ENCODE assay signal across 8 mouse cellular contexts in the genomic region with DNA sequence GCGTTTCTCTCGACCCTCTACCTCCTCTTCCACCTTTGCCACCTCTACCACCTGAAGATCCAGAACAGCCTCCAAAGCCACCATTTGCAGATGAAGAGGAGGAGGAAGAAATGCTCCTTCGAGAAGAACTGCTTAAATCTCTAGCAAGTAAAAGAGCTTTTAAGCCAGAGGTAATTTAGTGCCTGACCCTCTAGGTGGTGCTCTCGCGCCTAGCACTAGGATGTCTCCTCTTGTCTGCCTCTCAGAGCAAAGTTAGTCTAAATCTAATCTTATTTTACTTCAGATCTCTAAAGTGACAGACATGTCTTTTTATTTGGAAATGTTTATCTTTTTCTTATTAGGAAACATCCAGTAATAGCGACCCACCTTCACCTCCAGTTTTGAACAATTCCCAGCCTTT. TPM values are rescaled to one million over a fixed set of nuclear protein-coding genes. Genes with fewer than 3 reads are reported as not detected.
A peak's percentile ranks its signal among the peaks of the same experiment; 100 is the strongest.
DNase-seq lines count a peak whose midpoint lies in the region; ATAC-seq lines count a peak whose summit lies in the region.
"Had no signal": no experiment of that assay in that cellular context is flagged by ENCODE, and none has a peak within 500 bp of the region (broad histone marks: within the 10 kb centered on the region; RNA-seq: fewer than 3 reads in every experiment).

No protein-coding gene starts in this region.

- no peaks in the 10 kb centered on the region for H3K27me3 ChIP-seq in forebrain, embryonic 13.5 days
- H3K27me3 ChIP-seq in liver, embryonic 13.5 days = no peaks in the 10 kb centered on the region
- H3K27me3 ChIP-seq: limb, embryonic 12.5 days had no signal

- no peaks in the 10 kb centered on the region for H3K4me1 ChIP-seq in forebrain, embryonic 13.5 days
- H3K4me1 ChIP-seq in liver, embryonic 13.5 days (replicated peaks) = no peaks in the 10 kb centered on the region
- H3K4me1 ChIP-seq: limb, embryonic 12.5 days had no signal

- WGBS in forebrain, embryonic 13.5 days = 65% methylated on average over 6 of the region's 6 CpGs
- WGBS in liver, embryonic 13.5 days (ENCODE audit: insufficient replicate concordance) = 72% methylated on average over 6 of the region's 6 CpGs

- 0 out of 2 replicates have a peak, but pooled peaks have one; percentile 33 for ATAC-seq in forebrain, embryonic 13.5 days
- ATAC-seq in liver, embryonic 13.5 days (ENCODE audit: low read depth) = no peak

- peak; percentile 76 for DNase-seq in 3T3-L1 (ENCODE audit: low read depth, low spot score)
- DNase-seq in CD4-positive, CD25-positive, alpha-beta regulatory T cell, adult 2 months (ENCODE audit: low read depth, low spot score) = peak; percentile 81
- peak; percentile 36 for DNase-seq in brain, embryonic 18.5 days (ENCODE audit: low read depth, low spot score)
- peak; percentile 49 for DNase-seq in kidney, adult 9 months
- DNase-seq in liver, embryonic 13.5 days = peak; percentile 41
- DNase-seq in right cerebral cortex, postnatal 25 days = peak; percentile 19

- no peaks in the 10 kb centered on the region for H3K9me3 ChIP-seq in forebrain, embryonic 13.5 days (replicated peaks)
- H3K9me3 ChIP-seq in liver, embryonic 13.5 days (replicated peaks) = no peaks in the 10 kb centered on the region
- H3K9me3 ChIP-seq: limb, embryonic 12.5 days had no signal

- no peak overlapping the region for H3K9ac ChIP-seq in forebrain, embryonic 13.5 days
- H3K9ac ChIP-seq in liver, embryonic 13.5 days = no peak overlapping the region
- H3K9ac ChIP-seq: limb, embryonic 12.5 days had no signal

- H3K27ac ChIP-seq in forebrain, embryonic 13.5 days = no peak overlapping the region
- no peak overlapping the region for H3K27ac ChIP-seq in liver, embryonic 13.5 days
- H3K27ac ChIP-seq: limb, embryonic 12.5 days had no signal

- H3K36me3 ChIP-seq in forebrain, embryonic 13.5 days (ENCODE audit: poor library complexity, severe bottlenecking) = peaks cover 63% of the 10 kb centered on the region
- H3K36me3 ChIP-seq in liver, embryonic 13.5 days = peaks cover 76% of the 10 kb centered on the region

- no peak overlapping the region for H3K4me2 ChIP-seq in forebrain, embryonic 13.5 days
- no peak overlapping the region for H3K4me2 ChIP-seq in liver, embryonic 13.5 days
- H3K4me2 ChIP-seq: limb, embryonic 12.5 days had no signal

- H3K4me3 ChIP-seq in forebrain, embryonic 13.5 days = no peak overlapping the region
- H3K4me3 ChIP-seq in liver, embryonic 13.5 days (replicated peaks) = no peak overlapping the region
- H3K4me3 ChIP-seq: limb, embryonic 12.5 days had no signal

RNA-seq across cellular contexts. Expression of a gene that starts 21.6 kb away (rescaled TPM):
- 17.7 and 20.0 TPM in 2 replicates for polyA plus RNA-seq in forebrain, embryonic 13.5 days (2015; fragmentation: Nextera tagmentation; extraction: Ambion mirVana)
- polyA plus RNA-seq in liver, embryonic 13.5 days (2015; fragmentation: Nextera tagmentation; extraction: Ambion mirVana) = 6.6 and 7.9 TPM in 2 replicates

RNA-seq across cellular contexts. Expression of a gene that starts 22.1 kb away (rescaled TPM):
- polyA plus RNA-seq in forebrain, embryonic 13.5 days (2015; fragmentation: Nextera tagmentation; extraction: Ambion mirVana) = 35.6 and 37.1 TPM in 2 replicates
- 7.0 and 9.0 TPM in 2 replicates for polyA plus RNA-seq in liver, embryonic 13.5 days (2015; fragmentation: Nextera tagmentation; extraction: Ambion mirVana)

RNA-seq across cellular contexts. Expression of a gene that starts 44.1 kb away (rescaled TPM):
- polyA plus RNA-seq in forebrain, embryonic 13.5 days (2015; fragmentation: Nextera tagmentation; extraction: Ambion mirVana) = 34.1 and 35.0 TPM in 2 replicates
- polyA plus RNA-seq in liver, embryonic 13.5 days (2015; fragmentation: Nextera tagmentation; extraction: Ambion mirVana) = 10.2 and 13.4 TPM in 2 replicates

Comparison
In these comparisons a context has a peak if more than half of its experiments do, and no peak if none do; other contexts are left out.
1. DNase-seq: peak in every context shown above with its lines; median percentile 81 in CD4-positive, CD25-positive, alpha-beta regulatory T cell, adult 2 months; 76 in 3T3-L1; 49 in kidney, adult 9 months; 41 in liver, embryonic 13.5 days; 36 in brain, embryonic 18.5 days; 19 in right cerebral cortex, postnatal 25 days.